Mouse (Mus musculus) E14TG2a.4 (cell line): ENCODE data around the gene Cage1.

Experiments
- H3K27me3 ChIP-seq: 2 replicates; pipeline ENCODE4 v1.6.1; 2014; ENCODE audit warnings: low read length, control low read depth; ENCODE audit not compliant: insufficient read depth
- H3K36me3 ChIP-seq: 2 replicates; pipeline ENCODE4 v1.6.1; 2014; ENCODE audit warnings: low read length, control low read depth; ENCODE audit not compliant: insufficient read depth
- H3K4me1 ChIP-seq: replicated peaks from 2 replicates; pipeline ENCODE4 v1.6.1; 2014; ENCODE audit warnings: low read depth, low read length, control low read depth
- H3K4me3 ChIP-seq: replicated peaks from 2 replicates; pipeline ENCODE4 v1.5.1; 2014; ENCODE audit warnings: mild to moderate bottlenecking, low read length
- H3K9me3 ChIP-seq: 2 replicates; pipeline ENCODE4 v1.6.1; 2014; ENCODE audit warnings: low read length, control low read depth
- CTCF ChIP-seq: conservative IDR thresholded peaks from 2 replicates; pipeline ENCODE4 v1.5.1; 2014; ENCODE audit warnings: low read length
- NANOG ChIP-seq: IDR thresholded peaks from 2 replicates; pipeline ENCODE4 v1.6.1; 2014; ENCODE audit warnings: borderline replicate concordance, low read length, mixed read lengths
- POU5F1 ChIP-seq: IDR thresholded peaks from 2 replicates; pipeline ENCODE4 v1.6.1; 2014; ENCODE audit warnings: low read length, borderline replicate concordance

Cage1 gene

DNA sequence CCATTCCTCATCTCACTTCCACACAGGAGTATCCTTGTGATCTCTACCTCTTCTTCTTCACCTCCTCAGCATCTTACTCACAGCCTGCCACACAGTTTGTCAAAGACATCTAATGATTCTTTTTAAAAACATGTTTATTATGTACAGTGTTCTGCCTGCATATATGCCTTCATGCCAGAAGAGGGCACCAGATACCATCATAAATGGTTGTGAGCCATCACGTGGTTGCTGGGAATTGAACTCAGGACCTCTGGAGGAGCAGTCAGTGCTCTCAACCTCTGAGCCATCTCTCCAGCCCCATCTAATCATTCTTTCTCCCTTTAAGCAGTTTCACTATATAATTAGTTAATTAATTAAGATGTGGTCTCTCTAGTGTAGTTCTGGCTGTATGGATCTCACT lies 34.4 kb downstream of the Cage1 start:
- Histone ChIP-seq H3K9me3 (no peaks in the 10 kb centered on the region), H3K27me3 (peaks cover 15% of the 10 kb centered on the region), H3K4me1 (0 out of 2 replicates have a peak, but pooled peaks cover 4% of the 10 kb centered on the region), H3K36me3 (no peaks in the 10 kb centered on the region), H3K4me3 (no peak overlapping the region)
- TF ChIP-seq NANOG (no peak), POU5F1 (no peak), CTCF (peak; percentile 43)

DNA sequence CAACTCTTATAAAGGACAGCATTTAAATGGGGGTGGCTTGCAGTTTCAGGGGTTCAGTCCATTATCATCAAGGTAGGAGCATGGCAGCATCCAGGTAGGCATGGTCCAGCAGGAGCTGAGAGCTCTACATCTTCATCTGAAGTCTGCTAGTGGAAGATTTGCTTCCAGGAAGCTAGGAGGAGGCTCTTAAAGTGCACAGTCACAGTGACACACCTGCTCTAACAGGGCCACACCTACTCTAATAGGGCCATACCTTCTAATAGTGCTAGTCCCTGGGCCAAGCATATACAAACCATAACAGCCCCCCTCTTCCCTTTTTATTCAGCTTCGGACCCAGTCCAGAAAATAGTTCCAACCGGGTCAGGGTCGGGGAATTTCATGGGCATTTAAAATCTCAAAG lies 37.2 kb downstream of the Cage1 start:
- H3K4me3 ChIP-seq: no peak overlapping the region
- H3K36me3 ChIP-seq: no peaks in the 10 kb centered on the region
- peaks cover 20% of the 10 kb centered on the region for H3K27me3 ChIP-seq
- H3K4me1 ChIP-seq: peaks cover 6% of the 10 kb centered on the region
- no peak for TF ChIP-seq NANOG
- no peak for TF ChIP-seq CTCF
- TF ChIP-seq POU5F1: no peak
- no peaks in the 10 kb centered on the region for H3K9me3 ChIP-seq

DNA sequence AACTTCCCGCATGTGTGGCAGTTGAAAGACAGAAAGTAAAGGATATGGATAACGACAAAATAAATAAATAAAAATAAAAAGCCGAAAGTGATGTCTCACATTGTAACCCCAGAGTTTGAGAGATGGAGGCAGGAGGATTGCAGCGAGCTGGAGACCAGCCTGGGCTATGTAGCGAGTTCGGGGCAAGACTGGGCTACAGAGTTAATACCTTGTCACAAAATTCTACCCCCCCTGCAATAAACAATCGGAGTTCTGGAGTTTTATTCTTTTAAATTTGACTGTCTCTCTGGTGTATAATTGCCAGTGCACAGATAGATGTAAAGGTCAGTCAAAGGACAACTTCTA lies 42.5 kb downstream of the Cage1 start:
- H3K4me1 ChIP-seq: peaks cover 20% of the 10 kb centered on the region
- peak overlapping the region; percentile 49; the same call in 1 of the 2 replicates for H3K4me3 ChIP-seq
- TF ChIP-seq CTCF (no peak), NANOG (no peak), POU5F1 (no peak)
- H3K9me3 ChIP-seq: no peaks in the 10 kb centered on the region
- H3K36me3 ChIP-seq: peaks cover 27% of the 10 kb centered on the region
- H3K27me3 ChIP-seq: peaks cover 8% of the 10 kb centered on the region; the same call in 1 of the 2 replicates

DNA sequence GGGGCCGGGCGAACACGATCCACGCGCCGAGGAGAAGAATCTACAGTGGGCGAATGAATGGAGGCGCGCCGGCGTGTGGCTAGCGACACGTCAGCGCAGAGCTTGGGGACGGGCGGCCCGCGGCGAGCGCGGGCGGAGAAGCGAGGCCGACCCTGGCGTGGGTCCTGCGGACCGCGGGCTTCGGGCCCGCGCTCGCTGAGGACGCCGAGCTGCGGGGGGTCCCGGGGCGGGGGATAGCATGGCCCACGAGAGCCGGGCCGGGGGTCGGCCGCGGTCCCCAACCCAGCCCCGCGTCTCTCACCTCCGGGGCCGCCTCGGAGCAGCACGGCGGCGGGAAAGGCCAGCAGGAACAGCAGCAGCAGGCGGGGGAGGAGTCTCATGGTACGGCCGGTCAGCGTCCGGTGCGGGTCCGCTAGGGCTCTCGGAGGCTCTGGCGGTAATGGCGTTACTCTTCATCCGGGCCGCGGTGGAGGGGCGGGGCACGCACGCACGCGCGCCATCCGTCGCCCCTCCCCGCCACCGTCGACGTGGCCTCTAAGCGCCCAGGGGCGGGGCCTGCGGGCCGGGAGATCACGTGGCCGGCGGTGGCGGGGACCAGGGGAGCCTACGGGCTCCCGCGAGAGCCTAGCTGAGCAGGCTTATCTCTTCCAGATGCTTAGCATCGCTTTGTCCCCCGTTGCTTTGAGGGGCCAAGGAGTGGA lies 43.0 kb downstream of the Cage1 start, which contains the start of gene Ssr1:
TSS of gene Ssr1 (minus strand) at position 514 of the 701 bp plus-strand sequence.
- TF ChIP-seq CTCF (no peak), NANOG (no peak), POU5F1 (no peak)
- Histone ChIP-seq H3K36me3 (peaks cover 32% of the 10 kb centered on the region), H3K4me1 (peaks cover 20% of the 10 kb centered on the region), H3K9me3 (no peaks in the 10 kb centered on the region), H3K27me3 (peaks cover 8% of the 10 kb centered on the region; the same call in 1 of the 2 replicates), H3K4me3 (peak within 1 kb of the TSS; percentile 96)

- Histone ChIP-seq H3K4me1 (peaks cover 20% of the 10 kb centered on the region), H3K9me3 (no peaks in the 10 kb centered on the region), H3K27me3 (peaks cover 7% of the 10 kb centered on the region; the same call in 1 of the 2 replicates), H3K4me3 (peak overlapping the region; percentile 96), H3K36me3 (peaks cover 38% of the 10 kb centered on the region)
- TF ChIP-seq CTCF: no peak
- no peak for TF ChIP-seq NANOG
- TF ChIP-seq POU5F1: no peak
Observed at GRCm38 (mm10) chr13:37993376-37993703, 43.5 kb downstream of the Cage1 start.

- H3K4me1 ChIP-seq: peaks cover 20% of the 10 kb centered on the region
- TF ChIP-seq NANOG: no peak
- no peak for TF ChIP-seq POU5F1
- TF ChIP-seq CTCF: no peak
- H3K27me3 ChIP-seq: 0 out of 2 replicates have a peak, but pooled peaks cover 4% of the 10 kb centered on the region
- H3K4me3 ChIP-seq: peak overlapping the region; percentile 96
- peaks cover 43% of the 10 kb centered on the region for H3K36me3 ChIP-seq
- no peaks in the 10 kb centered on the region for H3K9me3 ChIP-seq
Observed at GRCm38 (mm10) chr13:37992638-37993371, 44.1 kb downstream of the Cage1 start.

DNA sequence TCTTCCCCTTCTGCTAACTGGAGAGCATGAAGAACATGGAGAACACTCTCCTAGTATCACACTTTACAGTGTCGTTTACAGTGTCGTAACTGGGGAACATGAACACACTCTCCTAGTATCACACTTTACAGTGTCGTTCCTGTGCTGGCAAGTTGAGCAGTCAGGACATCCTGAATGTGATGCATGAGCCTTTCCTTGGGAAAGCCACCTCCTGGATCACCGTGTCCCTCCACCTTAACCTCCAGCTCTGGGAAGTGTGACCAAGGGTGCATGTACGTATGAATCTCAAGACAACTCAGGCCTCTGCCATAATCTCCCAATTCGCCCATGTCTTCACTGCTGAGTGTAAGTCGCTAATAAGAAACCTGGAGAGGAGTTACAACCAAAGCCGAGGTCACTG lies 47.2 kb downstream of the Cage1 start:
- Histone ChIP-seq H3K4me1 (peaks cover 20% of the 10 kb centered on the region), H3K4me3 (no peak overlapping the region), H3K27me3 (no peaks in the 10 kb centered on the region), H3K36me3 (peaks cover 73% of the 10 kb centered on the region), H3K9me3 (no peaks in the 10 kb centered on the region)
- TF ChIP-seq CTCF (no peak), POU5F1 (no peak), NANOG (no peak)

DNA sequence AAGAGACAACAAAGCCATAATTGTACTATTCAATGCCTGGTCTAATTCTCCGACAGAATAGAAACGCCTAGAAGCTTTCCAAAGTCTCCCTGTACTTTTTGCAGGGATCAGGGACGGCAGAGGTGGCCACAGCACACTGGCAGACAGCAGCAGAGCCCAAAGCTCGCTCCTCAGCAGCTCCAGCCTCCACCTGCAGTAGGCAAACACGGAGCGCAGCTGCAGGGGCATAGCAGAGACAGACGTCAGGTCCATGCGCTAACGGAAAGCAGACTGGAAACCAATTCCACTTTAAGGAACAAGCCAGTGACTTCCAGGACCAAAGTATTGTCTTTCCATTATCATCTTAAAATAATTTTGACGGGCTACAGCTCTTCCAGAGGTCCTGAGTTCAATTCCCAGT lies 50.7 kb downstream of the Cage1 start:
- Histone ChIP-seq H3K9me3 (no peaks in the 10 kb centered on the region), H3K4me3 (no peak overlapping the region), H3K36me3 (peaks cover 99% of the 10 kb centered on the region), H3K4me1 (0 out of 2 replicates have a peak, but pooled peaks cover 3% of the 10 kb centered on the region), H3K27me3 (no peaks in the 10 kb centered on the region)
- TF ChIP-seq CTCF (no peak), NANOG (no peak), POU5F1 (no peak)
